Mouse (Mus musculus) liver, embryonic 12.5 days (tissue): ENCODE results near the gene Armc7. TPM values are rescaled to one million over a fixed set of nuclear protein-coding genes. Genes with fewer than 3 reads are reported as not detected.
A peak's percentile ranks its signal among the peaks of the same experiment; 100 is the strongest.
"Not testable (repeated sequence)": the region's sequence is repeated elsewhere in the genome, so short reads cannot be mapped to it uniquely, and the experiment has no call there.

ENCODE experiments used
- ATAC-seq: fragments of 200-750 bp; cut with Nextera tagmentation; 2 replicates; pipeline ENCODE4 v1.8.0; 2017; ENCODE audit warnings: moderate number of reproducible peaks, mild to moderate bottlenecking, moderate library complexity
- H3K27ac ChIP-seq: fragments of 300-500 bp; sonication (generic); 2 replicates; pipeline ENCODE4 v1.5.1; 2016; ENCODE audit warnings: mild to moderate bottlenecking
- H3K27me3 ChIP-seq: fragments of 300-500 bp; sonication (generic); replicated peaks from 2 replicates; pipeline ENCODE4 v1.6.1; 2016; ENCODE audit warnings: mild to moderate bottlenecking, moderate library complexity
- H3K36me3 ChIP-seq: fragments of 300-500 bp; sonication (generic); 2 replicates; pipeline ENCODE4 v1.6.1; 2016; ENCODE audit warnings: mild to moderate bottlenecking, moderate library complexity
- H3K4me1 ChIP-seq: fragments of 300-500 bp; sonication (generic); 2 replicates; pipeline ENCODE4 v1.6.1; 2016
- H3K4me2 ChIP-seq: fragments of 300-500 bp; sonication (generic); 2 replicates; pipeline ENCODE4 v1.6.1; 2016; ENCODE audit warnings: mild to moderate bottlenecking, moderate library complexity
- H3K4me3 ChIP-seq: fragments of 300-500 bp; sonication (generic); 2 replicates; pipeline ENCODE4 v1.5.1; 2016; ENCODE audit warnings: mild to moderate bottlenecking, moderate library complexity
- H3K9ac ChIP-seq: fragments of 300-500 bp; sonication (generic); 2 replicates; pipeline ENCODE4 v1.6.1; 2016; ENCODE audit warnings: mild to moderate bottlenecking, moderate library complexity
- H3K9me3 ChIP-seq: fragments of 300-500 bp; sonication (generic); replicated peaks from 2 replicates; pipeline ENCODE4 v1.6.1; 2016; ENCODE audit warnings: mild to moderate bottlenecking, moderate library complexity
- WGBS: fragments of 180-500 bp; shearing (Covaris S2); methylation state at CpG from one replicate; pipeline ENCODE4 v1.1.7; 2016; ENCODE audit not compliant: insufficient replicate concordance; 5-methylcytosine and 5-hydroxymethylcytosine counted together
- polyA plus RNA-seq: library from polyadenylated mRNA; unstranded; fragments of >200 nt; fragmentation: Nextera tagmentation; extraction: Ambion mirVana; gene quantifications from 2 replicates; pipeline ENCODE4 v1.2.1, GENCODE M21; 2016

Armc7 gene
- polyA plus RNA-seq, 1 experiment from 2014 or later, result 4.2 TPM

- Histone ChIP-seq H3K4me2 (no peak overlapping the region), H3K36me3 (no peaks in the 10 kb centered on the region), H3K9me3 (peaks cover 4% of the 10 kb centered on the region; the same call in 1 of the 2 replicates), H3K27me3 (peaks cover 61% of the 10 kb centered on the region), H3K4me3 (no peak overlapping the region), H3K4me1 (peaks cover 12% of the 10 kb centered on the region), H3K9ac (no peak overlapping the region), H3K27ac (no peak overlapping the region)
- WGBS, result 49% methylated on average over 15 of the region's 15 CpGs
- no peak for ATAC-seq
Observed at GRCm38 (mm10) chr11:115441417-115441816, 34.0 kb upstream of the Armc7 start.

- Histone ChIP-seq H3K27me3 (peaks cover 35% of the 10 kb centered on the region; the same call in 1 of the 2 replicates), H3K27ac (no peak overlapping the region; the same call in 1 of the 2 replicates), H3K9ac (no peak overlapping the region), H3K4me3 (no peak overlapping the region), H3K9me3 (no peaks in the 10 kb centered on the region), H3K4me1 (peaks cover 13% of the 10 kb centered on the region; the same call in 1 of the 2 replicates), H3K4me2 (no peak overlapping the region), H3K36me3 (no peaks in the 10 kb centered on the region)
- WGBS, result 51% methylated on average over 3 of the region's 3 CpGs
- no peak for ATAC-seq
Observed at GRCm38 (mm10) chr11:115446906-115447305, 28.6 kb upstream of the Armc7 start.

- Histone ChIP-seq H3K9ac (no peak overlapping the region), H3K4me3 (no peak overlapping the region), H3K4me1 (peaks cover 13% of the 10 kb centered on the region; the same call in 1 of the 2 replicates), H3K27ac (peak overlapping the region; percentile 45), H3K27me3 (peaks cover 30% of the 10 kb centered on the region; the same call in 1 of the 2 replicates), H3K9me3 (no peaks in the 10 kb centered on the region), H3K36me3 (no peaks in the 10 kb centered on the region), H3K4me2 (no peak overlapping the region)
- 71% methylated on average over 11 of the region's 11 CpGs for WGBS
- ATAC-seq, result 0 out of 2 replicates have a peak, but pooled peaks have one; percentile 11
Observed at GRCm38 (mm10) chr11:115447321-115447885, 28.1 kb upstream of the Armc7 start.

- peak overlapping the region; percentile 45 for H3K27ac ChIP-seq
- no peak overlapping the region for H3K4me2 ChIP-seq
- H3K4me3 ChIP-seq, result no peak overlapping the region
- peak; percentile 37 for ATAC-seq
- peaks cover 13% of the 10 kb centered on the region; the same call in 1 of the 2 replicates for H3K4me1 ChIP-seq
- peaks cover 25% of the 10 kb centered on the region; the same call in 1 of the 2 replicates for H3K27me3 ChIP-seq
- WGBS, result 65% methylated on average over 16 of the region's 16 CpGs
- no peaks in the 10 kb centered on the region for H3K9me3 ChIP-seq
- H3K9ac ChIP-seq, result no peak overlapping the region
- no peaks in the 10 kb centered on the region for H3K36me3 ChIP-seq
Observed at GRCm38 (mm10) chr11:115448075-115448474, 27.4 kb upstream of the Armc7 start.

- H3K9me3 ChIP-seq, result no peaks in the 10 kb centered on the region
- H3K36me3 ChIP-seq, result no peaks in the 10 kb centered on the region
- peak overlapping the region; percentile 45 for H3K27ac ChIP-seq
- H3K4me1 ChIP-seq, result peaks cover 13% of the 10 kb centered on the region; the same call in 1 of the 2 replicates
- ATAC-seq, result no peak; the same call in 1 of the 2 replicates
- H3K4me3 ChIP-seq, result no peak overlapping the region
- no peak overlapping the region for H3K9ac ChIP-seq
- 55% methylated on average over 7 of the region's 7 CpGs for WGBS
- H3K4me2 ChIP-seq, result no peak overlapping the region
- H3K27me3 ChIP-seq, result peaks cover 25% of the 10 kb centered on the region; the same call in 1 of the 2 replicates
Observed at GRCm38 (mm10) chr11:115448998-115449397, 26.5 kb upstream of the Armc7 start.

GRCm38 (mm10) chr11:115450176-115450575 lies 25.3 kb upstream of the Armc7 start:
- 68% methylated on average over 7 of the region's 7 CpGs for WGBS
- Histone ChIP-seq H3K4me3 (no peak overlapping the region), H3K9ac (no peak overlapping the region), H3K36me3 (no peaks in the 10 kb centered on the region), H3K27me3 (peaks cover 21% of the 10 kb centered on the region; the same call in 1 of the 2 replicates), H3K9me3 (no peaks in the 10 kb centered on the region), H3K4me2 (no peak overlapping the region), H3K4me1 (peaks cover 13% of the 10 kb centered on the region; the same call in 1 of the 2 replicates), H3K27ac (no peak overlapping the region)
- ATAC-seq, result no peak

- no peak for ATAC-seq
- Histone ChIP-seq H3K9ac (no peak overlapping the region), H3K27me3 (peaks cover 16% of the 10 kb centered on the region; the same call in 1 of the 2 replicates), H3K4me3 (no peak overlapping the region), H3K4me1 (peaks cover 9% of the 10 kb centered on the region; the same call in 1 of the 2 replicates), H3K36me3 (no peaks in the 10 kb centered on the region), H3K27ac (no peak overlapping the region), H3K4me2 (no peak overlapping the region), H3K9me3 (no peaks in the 10 kb centered on the region)
- 64% methylated on average over 8 of the region's 8 CpGs for WGBS
Observed at GRCm38 (mm10) chr11:115451781-115452241, 23.7 kb upstream of the Armc7 start.

GRCm38 (mm10) chr11:115452281-115452860 lies 23.1 kb upstream of the Armc7 start:
- no peak overlapping the region for H3K4me2 ChIP-seq
- peaks cover 16% of the 10 kb centered on the region; the same call in 1 of the 2 replicates for H3K27me3 ChIP-seq
- no peaks in the 10 kb centered on the region for H3K36me3 ChIP-seq
- no peaks in the 10 kb centered on the region for H3K9me3 ChIP-seq
- H3K4me3 ChIP-seq, result no peak overlapping the region
- H3K4me1 ChIP-seq, result peaks cover 12% of the 10 kb centered on the region
- no peak overlapping the region for H3K9ac ChIP-seq
- ATAC-seq, result no peak
- WGBS, result 68% methylated on average over 7 of the region's 7 CpGs
- H3K27ac ChIP-seq, result no peak overlapping the region

- Histone ChIP-seq H3K9me3 (no peaks in the 10 kb centered on the region), H3K4me3 (no peak overlapping the region), H3K4me2 (no peak overlapping the region), H3K36me3 (no peaks in the 10 kb centered on the region), H3K4me1 (peaks cover 19% of the 10 kb centered on the region), H3K27ac (no peak overlapping the region), H3K9ac (no peak overlapping the region), H3K27me3 (peaks cover 7% of the 10 kb centered on the region; the same call in 1 of the 2 replicates)
- 53% methylated on average over 4 of the region's 4 CpGs for WGBS
- ATAC-seq, result no peak
Observed at GRCm38 (mm10) chr11:115453306-115453705, 22.2 kb upstream of the Armc7 start.

GRCm38 (mm10) chr11:115454822-115455221 lies 20.6 kb upstream of the Armc7 start:
- not testable (repeated sequence) for H3K9me3 ChIP-seq, H3K9ac ChIP-seq, H3K36me3 ChIP-seq, H3K4me3 ChIP-seq, H3K27me3 ChIP-seq, ATAC-seq, H3K27ac ChIP-seq, H3K4me2 ChIP-seq
- peaks cover 14% of the 10 kb centered on the region for H3K4me1 ChIP-seq
- 73% methylated on average over 6 of the region's 6 CpGs for WGBS

- H3K9ac ChIP-seq, result no peak overlapping the region
- H3K4me3 ChIP-seq, result no peak overlapping the region
- H3K4me2 ChIP-seq, result no peak overlapping the region
- no peaks in the 10 kb centered on the region for H3K36me3 ChIP-seq
- no peaks in the 10 kb centered on the region for H3K27me3 ChIP-seq
- 75% methylated on average over 15 of the region's 15 CpGs for WGBS
- no peak overlapping the region for H3K27ac ChIP-seq
- H3K9me3 ChIP-seq, result no peaks in the 10 kb centered on the region
- H3K4me1 ChIP-seq, result peaks cover 11% of the 10 kb centered on the region
- no peak for ATAC-seq
Observed at GRCm38 (mm10) chr11:115455619-115456018, 19.8 kb upstream of the Armc7 start.

GRCm38 (mm10) chr11:115456182-115456581 lies 19.3 kb upstream of the Armc7 start:
- Histone ChIP-seq H3K4me3 (no peak overlapping the region), H3K9ac (no peak overlapping the region), H3K9me3 (no peaks in the 10 kb centered on the region), H3K36me3 (no peaks in the 10 kb centered on the region), H3K4me2 (no peak overlapping the region), H3K27ac (no peak overlapping the region), H3K4me1 (peaks cover 11% of the 10 kb centered on the region), H3K27me3 (no peaks in the 10 kb centered on the region; the same call in 1 of the 2 replicates)
- ATAC-seq, result no peak
- WGBS, result 77% methylated on average over 5 of the region's 5 CpGs
